Mouse (Mus musculus) hindbrain, embryonic 14.5 days (tissue): ENCODE data around the gene Afap1l2. TPM values are rescaled to one million over a fixed set of nuclear protein-coding genes. Genes with fewer than 3 reads are reported as not detected.

ENCODE experiments used
- ATAC-seq: fragments of 200-750 bp; cut with Nextera tagmentation; 2 replicates; pipeline ENCODE4 v1.8.0; 2017; ENCODE audit warnings: moderate number of reproducible peaks, mild to moderate bottlenecking, moderate TSS enrichment, moderate library complexity; ENCODE audit not compliant: low FRiP score
- DNase-seq: peaks from one replicate; pipeline ENCODE4 v3.0.0-alpha.2; 2015; ENCODE audit warnings: low spot score
- H3K27ac ChIP-seq: fragments of 300-500 bp; sonication (generic); 2 replicates; pipeline ENCODE4 v1.5.1; 2014; ENCODE audit warnings: mild to moderate bottlenecking, moderate library complexity
- H3K27me3 ChIP-seq: fragments of 300-500 bp; sonication (generic); 2 replicates; pipeline ENCODE4 v1.6.1; 2014; ENCODE audit warnings: mild to moderate bottlenecking, low read length, mixed read lengths; ENCODE audit not compliant: control insufficient read depth, insufficient read depth
- H3K36me3 ChIP-seq: fragments of 300-500 bp; sonication (generic); replicated peaks from 2 replicates; pipeline ENCODE4 v1.6.1; 2014; ENCODE audit not compliant: control insufficient read depth, insufficient read depth
- H3K4me1 ChIP-seq: fragments of 300-500 bp; sonication (generic); replicated peaks from 2 replicates; pipeline ENCODE4 v1.6.1; 2014; ENCODE audit warnings: antibody characterized with exemption, low read length, mixed read lengths; ENCODE audit not compliant: control insufficient read depth, insufficient read depth
- H3K4me2 ChIP-seq: fragments of 300-500 bp; sonication (generic); replicated peaks from 2 replicates; pipeline ENCODE4 v1.6.1; 2014; ENCODE audit warnings: mild to moderate bottlenecking, moderate library complexity
- H3K4me3 ChIP-seq: fragments of 300-500 bp; sonication (generic); replicated peaks from 2 replicates; pipeline ENCODE4 v1.5.1; 2014; ENCODE audit warnings: mild to moderate bottlenecking, low read length
- H3K9ac ChIP-seq: fragments of 300-500 bp; sonication (generic); 2 replicates; pipeline ENCODE4 v1.6.1; 2014
- H3K9me3 ChIP-seq: fragments of 300-500 bp; sonication (generic); 2 replicates; pipeline ENCODE4 v1.6.1; 2016; ENCODE audit warnings: low read length; ENCODE audit not compliant: control insufficient read depth
- WGBS: fragments of 180-500 bp; shearing (Covaris S2); extraction: QIAGEN DNeasy Blood & Tissue Kit; methylation state at CpG from one replicate; pipeline ENCODE4 v1.1.7; 2014; 5-methylcytosine and 5-hydroxymethylcytosine counted together
- polyA plus RNA-seq: library from polyadenylated mRNA; unstranded; fragments of >200 nt; fragmentation: Nextera tagmentation; extraction: Ambion mirVana; gene quantifications from 2 replicates; pipeline ENCODE4 v1.2.1, GENCODE M21; 2014

Afap1l2 gene
- polyA plus RNA-seq, 1 experiment from 2014 or later = 13.7 TPM

DNA sequence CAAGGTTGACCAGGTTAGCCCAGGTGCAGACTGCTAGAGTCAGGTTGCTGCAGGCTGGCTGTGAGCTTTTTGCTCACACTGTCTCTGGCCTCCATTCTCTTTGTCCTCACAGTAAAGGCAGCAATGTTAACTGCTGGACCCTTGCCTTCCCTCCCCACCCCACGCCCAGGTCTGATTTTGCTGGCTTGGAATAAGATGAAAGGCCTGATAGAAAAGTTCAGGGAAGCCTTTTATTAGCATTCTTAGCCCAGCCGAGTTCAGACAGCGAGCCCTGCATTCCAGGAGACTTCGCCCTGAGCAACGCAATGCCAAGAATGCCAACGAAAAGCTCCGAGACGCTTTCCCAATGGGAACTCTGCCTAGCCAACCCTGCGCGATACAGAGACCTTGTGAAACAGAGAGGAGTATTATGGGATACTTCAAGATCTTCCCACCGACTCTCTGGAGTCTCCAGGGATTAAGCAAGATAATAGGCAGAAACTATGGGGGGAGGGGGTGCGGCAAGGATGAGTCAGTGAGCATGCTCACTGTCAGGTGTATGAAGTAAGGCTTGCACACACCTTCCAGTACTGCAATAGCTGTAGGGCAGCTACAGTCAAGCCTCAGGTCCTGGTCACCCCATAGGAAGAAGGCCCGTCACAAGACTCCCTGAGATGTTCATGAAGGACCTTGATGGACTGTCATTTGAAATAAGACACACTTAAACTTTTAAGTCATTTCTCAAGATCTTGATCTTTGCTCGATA lies 17.5 kb downstream of the Afap1l2 start:
- H3K4me1 ChIP-seq = peaks cover 18% of the 10 kb centered on the region; the same call in 1 of the 2 replicates
- WGBS = 18% methylated on average over 14 of the region's 14 CpGs
- H3K4me2 ChIP-seq = peak overlapping the region; percentile 13; the same call in 1 of the 2 replicates

DNA sequence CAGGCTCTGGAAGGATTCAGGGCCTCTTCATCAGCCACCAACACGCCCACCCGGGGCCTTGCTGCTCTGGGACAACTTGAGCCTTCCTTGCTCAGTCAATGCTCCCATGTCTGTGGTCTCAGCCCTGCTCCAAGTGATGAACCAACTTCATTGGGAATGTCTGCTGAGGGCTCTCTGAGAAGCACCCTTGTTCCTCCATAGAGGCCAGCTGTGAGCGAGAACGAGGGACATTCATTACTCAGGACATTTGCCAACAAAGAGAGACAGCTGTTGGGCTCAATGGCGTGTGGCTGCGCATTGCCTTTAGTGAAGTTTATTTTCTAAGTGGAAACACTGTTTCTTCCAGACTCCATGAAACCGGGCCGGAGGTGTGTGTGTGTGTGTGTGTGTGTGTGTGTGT lies 18.9 kb downstream of the Afap1l2 start:
- no peak for DNase-seq

More for the DNA sequence above, 17.5 kb downstream of the Afap1l2 start:
- Histone ChIP-seq H3K9me3 (no peaks in the 10 kb centered on the region), H3K9ac (no peak overlapping the region), H3K36me3 (no peaks in the 10 kb centered on the region), H3K27ac (0 out of 2 replicates have a peak overlapping the region, but pooled peaks have one; percentile 43), H3K27me3 (no peaks in the 10 kb centered on the region), H3K4me3 (no peak overlapping the region)
- ATAC-seq (peak; percentile 86), DNase-seq (peak; percentile 72)

GRCm38 (mm10) chr19:56984229-56984628 lies 23.8 kb downstream of the Afap1l2 start:
- ATAC-seq = no peak
- Histone ChIP-seq H3K27me3 (no peaks in the 10 kb centered on the region), H3K9me3 (no peaks in the 10 kb centered on the region), H3K4me2 (no peak overlapping the region), H3K4me3 (no peak overlapping the region), H3K9ac (no peak overlapping the region), H3K36me3 (no peaks in the 10 kb centered on the region), H3K4me1 (peaks cover 5% of the 10 kb centered on the region; the same call in 1 of the 2 replicates), H3K27ac (no peak overlapping the region)
- no peak for DNase-seq
- 72% methylated on average over 4 of the region's 4 CpGs for WGBS

More for the DNA sequence above, 18.9 kb downstream of the Afap1l2 start:
- no peak overlapping the region for H3K4me2 ChIP-seq
- whole genome bisulfite sequencing = 71% methylated on average over 8 of the region's 8 CpGs
- ATAC-seq = no peak
- no peak overlapping the region for H3K27ac ChIP-seq
- no peaks in the 10 kb centered on the region for H3K9me3 ChIP-seq
- no peaks in the 10 kb centered on the region for H3K36me3 ChIP-seq
- no peak overlapping the region for H3K9ac ChIP-seq
- no peaks in the 10 kb centered on the region for H3K27me3 ChIP-seq
- H3K4me3 ChIP-seq = no peak overlapping the region
- peaks cover 18% of the 10 kb centered on the region; the same call in 1 of the 2 replicates for H3K4me1 ChIP-seq

- no peaks in the 10 kb centered on the region for H3K36me3 ChIP-seq
- DNase-seq (no peak), ATAC-seq (no peak)
- no peaks in the 10 kb centered on the region for H3K9me3 ChIP-seq
- H3K27ac ChIP-seq = no peak overlapping the region
- WGBS = 56% methylated on average over 10 of the region's 10 CpGs
- H3K4me2 ChIP-seq = no peak overlapping the region
- H3K4me1 ChIP-seq = peaks cover under 1% of the 10 kb centered on the region; the same call in 1 of the 2 replicates
- no peak overlapping the region for H3K4me3 ChIP-seq
- no peaks in the 10 kb centered on the region for H3K27me3 ChIP-seq
- no peak overlapping the region for H3K9ac ChIP-seq
Observed at GRCm38 (mm10) chr19:56983757-56984156, 24.3 kb downstream of the Afap1l2 start.

- no peak for ATAC-seq
- 67% methylated on average over 9 of the region's 9 CpGs for WGBS
Observed at GRCm38 (mm10) chr19:56981760-56982159, 26.3 kb downstream of the Afap1l2 start.

GRCm38 (mm10) chr19:56980803-56981202 lies 27.2 kb downstream of the Afap1l2 start:
- no peaks in the 10 kb centered on the region for H3K27me3 ChIP-seq
- no peak overlapping the region for H3K4me2 ChIP-seq
- ATAC-seq (no peak), DNase-seq (no peak)
- no peaks in the 10 kb centered on the region for H3K9me3 ChIP-seq
- no peak overlapping the region for H3K4me3 ChIP-seq
- no peak overlapping the region for H3K27ac ChIP-seq
- 88% methylated on average over 2 of the region's 2 CpGs for WGBS
- no peaks in the 10 kb centered on the region for H3K4me1 ChIP-seq
- no peak overlapping the region for H3K9ac ChIP-seq
- no peaks in the 10 kb centered on the region for H3K36me3 ChIP-seq

More at GRCm38 (mm10) chr19:56981760-56982159, 26.3 kb downstream of the Afap1l2 start:
- no peak for DNase-seq
- H3K27ac ChIP-seq = no peak overlapping the region
- no peaks in the 10 kb centered on the region for H3K9me3 ChIP-seq
- H3K36me3 ChIP-seq = no peaks in the 10 kb centered on the region
- no peaks in the 10 kb centered on the region for H3K27me3 ChIP-seq
- no peaks in the 10 kb centered on the region for H3K4me1 ChIP-seq
- no peak overlapping the region for H3K4me3 ChIP-seq
- no peak overlapping the region for H3K9ac ChIP-seq
- no peak overlapping the region for H3K4me2 ChIP-seq

- Histone ChIP-seq H3K9me3 (no peaks in the 10 kb centered on the region), H3K27ac (peak overlapping the region; percentile 15), H3K4me1 (no peaks in the 10 kb centered on the region), H3K4me2 (no peak overlapping the region), H3K4me3 (no peak overlapping the region), H3K9ac (no peak overlapping the region), H3K27me3 (no peaks in the 10 kb centered on the region), H3K36me3 (no peaks in the 10 kb centered on the region)
- 53% methylated on average over 19 of the region's 19 CpGs for WGBS
- no peak for DNase-seq
- ATAC-seq = peak; percentile 17; the same call in 1 of the 2 replicates
Observed at GRCm38 (mm10) chr19:56976962-56977948, 30.8 kb downstream of the Afap1l2 start.

DNA sequence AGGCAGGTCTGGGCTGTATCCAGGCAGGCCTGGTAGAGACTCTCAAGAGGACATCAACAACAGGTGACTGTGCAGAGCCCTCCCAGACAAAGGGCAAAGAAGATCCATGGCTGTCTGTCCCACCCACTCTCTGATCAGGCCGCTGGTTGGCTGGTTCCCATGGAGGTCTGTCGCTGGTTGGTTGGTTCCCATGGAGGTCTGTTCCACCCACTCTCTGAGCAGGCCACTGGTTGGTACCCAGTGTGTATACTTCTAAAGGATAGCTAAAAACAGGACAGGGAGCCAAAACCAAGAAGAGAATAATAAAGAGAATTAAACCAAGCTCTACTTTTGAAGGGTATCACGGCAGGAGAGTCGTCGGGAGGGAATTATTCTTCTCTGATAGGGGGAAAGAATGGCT lies 31.5 kb downstream of the Afap1l2 start:
- WGBS = 84% methylated on average over 5 of the region's 5 CpGs
- no peak for ATAC-seq
- no peak for DNase-seq

DNA sequence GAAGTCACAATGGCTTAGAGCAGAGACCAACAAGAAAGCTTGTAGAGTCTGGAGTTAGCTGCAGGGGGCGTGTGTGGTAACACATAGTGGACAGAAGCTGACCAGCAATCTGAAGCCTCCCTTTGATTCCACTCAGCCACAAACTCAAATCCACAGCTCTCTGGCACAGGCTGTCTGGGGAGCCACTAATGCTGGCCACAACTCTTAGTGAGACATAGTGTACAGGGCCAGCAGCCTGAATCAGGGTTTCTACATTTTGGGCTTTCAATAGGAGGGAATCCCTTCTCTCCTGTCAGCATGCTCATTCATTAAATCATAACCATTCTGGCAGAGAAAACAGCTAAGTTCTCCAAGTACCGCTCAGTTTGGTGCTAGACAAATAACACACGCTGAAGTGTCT lies 32.5 kb downstream of the Afap1l2 start:
- WGBS = 87% methylated on average over 3 of the region's 3 CpGs
- DNase-seq = no peak
- Histone ChIP-seq H3K27ac (no peak overlapping the region), H3K9me3 (no peaks in the 10 kb centered on the region), H3K4me3 (no peak overlapping the region), H3K9ac (no peak overlapping the region), H3K4me1 (no peaks in the 10 kb centered on the region), H3K4me2 (no peak overlapping the region), H3K27me3 (no peaks in the 10 kb centered on the region), H3K36me3 (no peaks in the 10 kb centered on the region)
- ATAC-seq = no peak

More for the DNA sequence above, 31.5 kb downstream of the Afap1l2 start:
- H3K9me3 ChIP-seq = no peaks in the 10 kb centered on the region
- no peak overlapping the region for H3K4me2 ChIP-seq
- H3K4me1 ChIP-seq = no peaks in the 10 kb centered on the region
- no peak overlapping the region for H3K9ac ChIP-seq
- H3K4me3 ChIP-seq = no peak overlapping the region
- H3K27me3 ChIP-seq = no peaks in the 10 kb centered on the region
- no peaks in the 10 kb centered on the region for H3K36me3 ChIP-seq
- no peak overlapping the region for H3K27ac ChIP-seq
